24 mouse cellular contexts compared by ENCODE assay signal in the genomic region with DNA sequence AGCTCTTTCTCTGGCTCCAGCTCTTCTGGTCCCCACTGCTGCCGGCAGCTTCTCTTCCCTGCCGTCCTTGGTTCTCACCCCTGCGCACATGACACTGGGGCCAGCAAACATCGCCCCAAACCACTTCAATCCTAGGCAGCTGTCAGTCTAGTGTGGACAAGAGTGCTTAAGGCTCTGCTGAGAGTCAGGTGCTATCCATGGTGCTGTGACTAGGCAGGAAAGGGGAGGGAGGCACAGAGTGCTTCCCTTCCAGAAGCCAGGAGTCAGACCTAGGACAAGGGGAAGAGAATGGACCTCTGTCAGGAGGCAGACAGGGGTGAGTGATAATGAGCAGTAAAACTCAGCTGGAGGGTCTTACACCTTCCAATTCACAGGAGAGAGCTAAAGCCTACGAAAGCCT.
DNase-seq lines count a peak whose midpoint lies in the region; ATAC-seq and TF ChIP-seq lines count a peak whose summit lies in the region.
"Had no signal": no experiment of that assay in that cellular context is flagged by ENCODE, and none has a peak within 500 bp of the region (broad histone marks: within the 10 kb centered on the region; RNA-seq: fewer than 3 reads in every experiment).

No protein-coding gene starts in this region.

- no peak overlapping the region for H3K4me2 ChIP-seq in forebrain, embryonic 13.5 days
- H3K4me2 ChIP-seq in forebrain, embryonic 15.5 days (replicated peaks) = no peak overlapping the region
- no peak overlapping the region for H3K4me2 ChIP-seq in hindbrain, embryonic 15.5 days
- no peak overlapping the region for H3K4me2 ChIP-seq in hindbrain, embryonic 14.5 days (replicated peaks)
- no peak overlapping the region for H3K4me2 ChIP-seq in midbrain, embryonic 11.5 days
- no peak overlapping the region for H3K4me2 ChIP-seq in midbrain, embryonic 14.5 days (ENCODE audit: low read length)
- no peak overlapping the region for H3K4me2 ChIP-seq in myocyte (ENCODE audit: low read depth)
- H3K4me2 ChIP-seq: heart, embryonic 11.5 days; kidney, embryonic 15.5 days; lung, embryonic 15.5 days; neural tube, embryonic 12.5 days had no signal

- no peaks in the 10 kb centered on the region for H3K27me3 ChIP-seq in forebrain, embryonic 13.5 days
- no peaks in the 10 kb centered on the region for H3K27me3 ChIP-seq in forebrain, embryonic 15.5 days
- no peaks in the 10 kb centered on the region for H3K27me3 ChIP-seq in hindbrain, embryonic 15.5 days
- H3K27me3 ChIP-seq in hindbrain, embryonic 14.5 days (ENCODE audit: control insufficient read depth, insufficient read depth, low read length) = no peaks in the 10 kb centered on the region
- no peaks in the 10 kb centered on the region for H3K27me3 ChIP-seq in midbrain, embryonic 11.5 days (ENCODE audit: control insufficient read depth, insufficient read depth, low read length)
- no peaks in the 10 kb centered on the region for H3K27me3 ChIP-seq in midbrain, embryonic 14.5 days (ENCODE audit: control insufficient read depth, insufficient read depth, low read length)
- no peaks in the 10 kb centered on the region for H3K27me3 ChIP-seq in myocyte (ENCODE audit: control insufficient read depth, insufficient read depth, insufficient read length)
- H3K27me3 ChIP-seq: kidney, embryonic 15.5 days; lung, embryonic 15.5 days had no signal

- H3K27ac ChIP-seq in forebrain, embryonic 13.5 days = 0 out of 2 replicates have a peak overlapping the region, but pooled peaks have one; percentile 35
- no peak overlapping the region for H3K27ac ChIP-seq in forebrain, embryonic 15.5 days (replicated peaks)
- peak overlapping the region; percentile 17; the same call in 1 of the 2 replicates for H3K27ac ChIP-seq in hindbrain, embryonic 15.5 days (replicated peaks)
- no peak overlapping the region for H3K27ac ChIP-seq in hindbrain, embryonic 14.5 days
- H3K27ac ChIP-seq in midbrain, embryonic 11.5 days (ENCODE audit: low read depth, low read length) = no peak overlapping the region
- no peak overlapping the region for H3K27ac ChIP-seq in midbrain, embryonic 14.5 days (replicated peaks; ENCODE audit: low read depth, low read length)
- H3K27ac ChIP-seq: hindbrain, embryonic 10.5 days; kidney, embryonic 15.5 days; liver, embryonic 14.5 days; lung, embryonic 15.5 days; neural tube, embryonic 12.5 days had no signal

- no peak for DNase-seq in hindbrain, embryonic 14.5 days (ENCODE audit: low spot score)
- peak; percentile 77 for DNase-seq in midbrain, embryonic 11.5 days (ENCODE audit: low spot score, missing footprints)
- no peak for DNase-seq in midbrain, embryonic 14.5 days
- no peak for DNase-seq in spleen, adult 12 weeks (ENCODE audit: low spot score)
- DNase-seq: adrenal gland, adult 2 months; adrenal gland, postnatal 36 days; gastrocnemius, postnatal 25 days; heart, adult 11 months; heart, postnatal 10 days; kidney, adult 18-20 months; kidney, postnatal 25 days; liver; thymus, postnatal 4 days had no signal

- H3K4me1 ChIP-seq in forebrain, embryonic 13.5 days = peaks cover 40% of the 10 kb centered on the region
- peaks cover 46% of the 10 kb centered on the region for H3K4me1 ChIP-seq in forebrain, embryonic 15.5 days
- H3K4me1 ChIP-seq in hindbrain, embryonic 15.5 days (replicated peaks) = peaks cover 37% of the 10 kb centered on the region
- H3K4me1 ChIP-seq in hindbrain, embryonic 14.5 days (replicated peaks; ENCODE audit: control insufficient read depth, insufficient read depth, low read length) = peaks cover 31% of the 10 kb centered on the region
- H3K4me1 ChIP-seq in midbrain, embryonic 11.5 days (ENCODE audit: control insufficient read depth, insufficient read depth, low read length) = peaks cover 14% of the 10 kb centered on the region
- H3K4me1 ChIP-seq in midbrain, embryonic 14.5 days (ENCODE audit: control insufficient read depth, insufficient read depth, low read length) = peaks cover 11% of the 10 kb centered on the region
- H3K4me1 ChIP-seq: kidney, embryonic 15.5 days had no signal

- no peak for TF ChIP-seq POLR2A in myocyte (IDR thresholded peaks at IDR 0.05; ENCODE audit: insufficient read length, low read depth)

- H3ac ChIP-seq in myocyte (ENCODE audit: control insufficient read depth, insufficient read length) = no peak overlapping the region

- H3K9ac ChIP-seq in forebrain, embryonic 13.5 days = no peak overlapping the region
- no peak overlapping the region for H3K9ac ChIP-seq in forebrain, embryonic 15.5 days (replicated peaks)
- no peak overlapping the region for H3K9ac ChIP-seq in hindbrain, embryonic 15.5 days
- H3K9ac ChIP-seq in hindbrain, embryonic 14.5 days = no peak overlapping the region
- no peak overlapping the region for H3K9ac ChIP-seq in midbrain, embryonic 11.5 days (ENCODE audit: low read length)
- no peak overlapping the region; the same call in 1 of the 2 replicates for H3K9ac ChIP-seq in midbrain, embryonic 14.5 days (replicated peaks; ENCODE audit: low read length)
- H3K9ac ChIP-seq: kidney, embryonic 15.5 days; liver, embryonic 14.5 days; lung, embryonic 15.5 days; neural tube, embryonic 12.5 days had no signal

- 76% methylated on average over 5 of the region's 5 CpGs for WGBS in forebrain, embryonic 13.5 days
- 72% methylated on average over 5 of the region's 5 CpGs for WGBS in forebrain, embryonic 15.5 days
- 82% methylated on average over 5 of the region's 5 CpGs for WGBS in hindbrain, embryonic 15.5 days
- WGBS in hindbrain, embryonic 14.5 days = 71% methylated on average over 5 of the region's 5 CpGs
- WGBS in midbrain, embryonic 11.5 days = 78% methylated on average over 5 of the region's 5 CpGs
- 82% methylated on average over 5 of the region's 5 CpGs for WGBS in midbrain, embryonic 14.5 days

- H3K4me3 ChIP-seq in forebrain, embryonic 13.5 days = no peak overlapping the region
- H3K4me3 ChIP-seq in forebrain, embryonic 15.5 days = no peak overlapping the region
- H3K4me3 ChIP-seq in hindbrain, embryonic 15.5 days = no peak overlapping the region
- H3K4me3 ChIP-seq in hindbrain, embryonic 14.5 days (replicated peaks; ENCODE audit: low read length) = no peak overlapping the region
- no peak overlapping the region for H3K4me3 ChIP-seq in midbrain, embryonic 11.5 days (ENCODE audit: low read depth, low read length)
- no peak overlapping the region for H3K4me3 ChIP-seq in midbrain, embryonic 14.5 days (replicated peaks; ENCODE audit: low read depth, low read length)
- no peak overlapping the region for H3K4me3 ChIP-seq in myocyte
- H3K4me3 ChIP-seq: hindbrain, embryonic 10.5 days; kidney, embryonic 15.5 days; lung, embryonic 15.5 days; neural tube, embryonic 12.5 days had no signal

- H3K36me3 ChIP-seq in forebrain, embryonic 13.5 days (ENCODE audit: poor library complexity, severe bottlenecking) = no peaks in the 10 kb centered on the region
- no peaks in the 10 kb centered on the region for H3K36me3 ChIP-seq in forebrain, embryonic 15.5 days
- H3K36me3 ChIP-seq in hindbrain, embryonic 15.5 days = no peaks in the 10 kb centered on the region
- no peaks in the 10 kb centered on the region for H3K36me3 ChIP-seq in hindbrain, embryonic 14.5 days (replicated peaks; ENCODE audit: control insufficient read depth, insufficient read depth)
- no peaks in the 10 kb centered on the region for H3K36me3 ChIP-seq in midbrain, embryonic 11.5 days (ENCODE audit: control insufficient read depth, insufficient read depth, low read length)
- H3K36me3 ChIP-seq in midbrain, embryonic 14.5 days (ENCODE audit: control insufficient read depth, insufficient read depth, low read length) = no peaks in the 10 kb centered on the region
- no peaks in the 10 kb centered on the region for H3K36me3 ChIP-seq in myocyte (ENCODE audit: control insufficient read depth, insufficient read depth)
- H3K36me3 ChIP-seq: kidney, embryonic 15.5 days; lung, embryonic 15.5 days; neural tube, embryonic 12.5 days had no signal

- no peaks in the 10 kb centered on the region for H3K9me3 ChIP-seq in forebrain, embryonic 13.5 days (replicated peaks)
- no peaks in the 10 kb centered on the region for H3K9me3 ChIP-seq in forebrain, embryonic 15.5 days
- H3K9me3 ChIP-seq in hindbrain, embryonic 15.5 days = no peaks in the 10 kb centered on the region
- no peaks in the 10 kb centered on the region for H3K9me3 ChIP-seq in hindbrain, embryonic 14.5 days (ENCODE audit: control insufficient read depth, low read length)
- no peaks in the 10 kb centered on the region for H3K9me3 ChIP-seq in midbrain, embryonic 11.5 days (ENCODE audit: control insufficient read depth, low read length)
- no peaks in the 10 kb centered on the region for H3K9me3 ChIP-seq in midbrain, embryonic 14.5 days (ENCODE audit: control insufficient read depth, low read length)
- H3K9me3 ChIP-seq: hindbrain, embryonic 10.5 days; kidney, embryonic 15.5 days; lung, embryonic 15.5 days; neural tube, embryonic 12.5 days had no signal

- ATAC-seq in forebrain, embryonic 13.5 days = no peak
- ATAC-seq in forebrain, embryonic 15.5 days (replicated peaks) = no peak
- ATAC-seq in hindbrain, embryonic 15.5 days (ENCODE audit: low FRiP score, low read depth) = no peak
- no peak for ATAC-seq in hindbrain, embryonic 14.5 days (ENCODE audit: low FRiP score)
- no peak for ATAC-seq in midbrain, embryonic 11.5 days (ENCODE audit: low FRiP score)
- no peak for ATAC-seq in midbrain, embryonic 14.5 days (ENCODE audit: low FRiP score, low TSS enrichment)
- ATAC-seq: activated CD4-positive, CD25-positive, alpha-beta regulatory T cell, adult 4 months had no signal

- H3K79me2 ChIP-seq in myocyte (ENCODE audit: control insufficient read depth, insufficient read depth) = no peaks in the 10 kb centered on the region

TF ChIP-seq in myocyte, 11 proteins besides CTCF, POLR2A, EP300 and RAD21:
- TF ChIP-seq CEBPB (IDR thresholded peaks at IDR 0.05; ENCODE audit: insufficient read depth, poor library complexity, severe bottlenecking) (no peak), MAX (IDR thresholded peaks at IDR 0.05; ENCODE audit: low read depth) (no peak), MYOG (IDR thresholded peaks at IDR 0.05; ENCODE audit: control insufficient read depth in 1 of 3, insufficient read depth in 1 of 3, insufficient read length in 2 of 3, low read depth in 2 of 3) (no peak), SRF (IDR thresholded peaks at IDR 0.05; ENCODE audit: control insufficient read depth, insufficient read length, low read depth) (no peak), POLR2AphosphoS2 (IDR thresholded peaks at IDR 0.05; ENCODE audit: insufficient read length, low read depth) (no peak), USF1 (IDR thresholded peaks at IDR 0.05; ENCODE audit: low read depth) (no peak), TCF3 (IDR thresholded peaks at IDR 0.05; ENCODE audit: insufficient read length, low read depth) (no peak), REST (IDR thresholded peaks at IDR 0.05; ENCODE audit: insufficient read depth, insufficient read length) (peak; percentile 66)

Comparison
In these comparisons a context has a peak if more than half of its experiments do, and no peak if none do; other contexts are left out.
1. H3K27ac ChIP-seq: peak in forebrain, embryonic 13.5 days (single experiment) and hindbrain, embryonic 15.5 days (single experiment); none in forebrain, embryonic 15.5 days (single experiment), hindbrain, embryonic 14.5 days (single experiment), midbrain, embryonic 11.5 days (single experiment) and midbrain, embryonic 14.5 days (single experiment).